Mouse (Mus musculus) effector memory CD4-positive, alpha-beta T cell, adult 7 months (primary cell): ENCODE data around the gene Fam104a. TPM values are rescaled to one million over a fixed set of nuclear protein-coding genes. Genes with fewer than 3 reads are reported as not detected.

Experiments used
- polyA plus RNA-seq: library from polyadenylated mRNA; unstranded; fragments of 100-300 nt; shearing (Covaris generic); gene quantifications from one replicate; pipeline ENCODE4 v1.2.1, GENCODE M21; 2017

Gene Fam104a
- 40.1 TPM for polyA plus RNA-seq

GRCm38 (mm10) chr11:113683957-113684706 lies at the start of gene Fam104a, which contains the start of gene D11Wsu47e:
Fam104a (minus strand) TSS chr11:113684155.
D11Wsu47e (plus strand) TSS chr11:113684412.

GRCm38 (mm10) chr11:113709731-113710256 lies 25.8 kb upstream of the Fam104a start, which contains the start of gene Cpsf4l:
Cpsf4l (minus strand) TSS chr11:113710017.

GRCm38 (mm10) chr11:113649353-113650210 lies 34.4 kb downstream of the Fam104a start, which contains the start of gene Slc39a11:
Slc39a11 (minus strand) TSS chr11:113650079.

DNA sequence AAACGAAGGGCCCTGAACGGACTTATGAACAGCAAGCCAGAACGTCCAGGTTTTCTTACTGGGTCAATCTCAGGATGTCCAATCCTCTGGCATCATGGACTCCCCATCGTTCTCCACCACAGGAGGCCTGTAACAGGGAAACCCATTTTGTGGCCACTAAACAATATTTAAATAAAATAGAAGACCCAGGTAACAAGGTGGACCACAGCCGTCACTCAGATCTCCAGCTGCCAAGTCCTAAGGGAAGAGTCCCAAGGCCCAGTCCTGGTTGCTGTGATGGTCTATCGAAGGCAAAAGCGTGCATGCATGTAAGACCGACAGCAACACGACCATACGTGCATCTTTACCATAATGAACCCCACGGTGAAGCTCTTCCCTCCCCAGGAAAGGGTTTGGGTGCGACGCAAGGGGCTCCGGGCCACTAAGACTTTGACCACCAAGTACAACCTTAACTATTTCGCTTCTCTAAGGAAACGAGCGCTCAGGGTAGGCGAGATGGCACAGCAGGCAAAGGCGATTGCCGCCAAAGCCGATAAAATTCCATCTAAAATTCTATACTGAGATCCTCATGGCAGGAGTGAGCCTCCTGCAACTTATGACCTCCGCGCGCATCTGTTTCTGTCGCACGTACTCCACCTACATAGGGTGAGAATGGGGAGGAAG lies 35.1 kb downstream of the Fam104a start, which contains the start of gene Cog1:
TSS of gene Cog1 (plus strand) at position 480 of the 663 bp plus-strand sequence.

DNA sequence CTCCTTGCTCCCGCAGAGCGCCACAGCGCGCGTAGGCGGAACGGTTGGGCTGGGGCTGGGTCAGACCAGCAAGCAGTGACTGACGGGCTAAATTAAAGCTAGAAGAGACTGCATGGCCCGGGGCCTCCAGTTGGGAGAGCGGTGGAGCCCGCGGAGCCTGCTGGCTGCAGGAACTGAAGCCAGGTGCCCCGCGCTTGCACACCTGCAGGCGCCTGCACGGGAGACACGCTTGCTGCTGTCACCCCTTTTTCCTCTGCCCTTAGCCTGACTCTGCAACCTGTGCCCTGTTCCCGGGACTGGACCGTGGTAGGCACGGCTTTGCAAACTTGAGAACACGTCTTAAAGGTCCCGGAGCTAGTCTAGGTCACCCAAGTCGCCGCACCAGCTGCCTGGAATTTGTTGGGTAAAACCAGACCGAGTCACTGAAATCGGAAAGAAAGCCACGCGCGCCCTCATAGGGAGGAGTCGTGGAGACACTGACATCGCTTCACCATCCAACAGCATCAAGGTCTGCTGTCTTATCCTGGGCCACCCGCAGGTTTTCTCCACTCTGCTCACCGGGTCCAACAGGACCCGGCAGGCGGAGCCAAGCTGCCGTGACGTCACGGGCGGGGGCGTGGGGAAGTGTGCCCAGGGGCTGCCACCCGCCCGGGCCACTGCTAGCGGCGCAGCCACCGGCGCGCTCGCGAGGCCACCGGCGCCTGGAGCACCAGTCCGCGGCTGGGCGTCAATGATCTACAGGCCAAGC lies 65.1 kb downstream of the Fam104a start, which contains the start of gene Sstr2:
TSS of gene Sstr2 (plus strand) at position 671 of the 748 bp plus-strand sequence.

Other genes with a start within 250 kb of the Fam104a start
- 0.59 TPM for gene Sstr2, start 64.8 kb downstream of the Fam104a start, polyA plus RNA-seq
- gene Cog1, start 35.0 kb downstream of the Fam104a start, polyA plus RNA-seq = 39.8 TPM
- gene Slc39a11, start 34.1 kb downstream of the Fam104a start, polyA plus RNA-seq = 36.2 TPM
- 11.0 TPM for gene D11Wsu47e, start 257 bp upstream of the Fam104a start, polyA plus RNA-seq
- gene Cpsf4l, start 25.9 kb upstream of the Fam104a start, polyA plus RNA-seq = not detected
- 5.0 TPM for gene Cdc42ep4, start 67.7 kb upstream of the Fam104a start, polyA plus RNA-seq